Mouse (Mus musculus) heart, postnatal 4 days (tissue): ENCODE results near the gene Fam129c. TPM values are rescaled to one million over a fixed set of nuclear protein-coding genes. Genes with fewer than 3 reads are reported as not detected.

Source experiments
- DNase-seq: peaks from one replicate; pipeline ENCODE4 v3.0.0; 2021
- total RNA-seq, 2 experiments: library from RNA; stranded (reverse); gene quantifications; 2 replicates each; pipeline ENCODE4 v1.2.3; 2021

The Fam129c gene
- total RNA-seq = 1 to 10 TPM; 1.3 to 2.3 TPM

DNA sequence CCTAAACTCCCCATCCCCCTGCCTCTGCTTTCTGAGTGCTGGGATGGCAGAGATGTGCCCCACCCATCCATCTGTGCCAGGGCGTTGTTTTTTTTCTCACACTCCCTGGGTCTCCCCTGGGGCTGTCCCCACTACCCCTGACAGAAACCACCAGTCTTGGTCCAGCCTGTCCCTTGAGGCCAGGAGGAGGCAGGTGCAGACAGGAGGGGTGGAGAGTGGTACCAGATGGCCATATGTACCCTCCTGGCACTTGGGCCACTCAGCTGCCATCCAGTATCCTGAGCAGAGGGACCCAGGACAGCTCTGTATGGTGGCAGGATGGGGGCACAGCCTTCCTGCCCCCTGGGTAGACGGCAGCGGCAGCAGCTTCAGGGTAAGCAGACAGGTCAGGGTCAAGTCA lies at the start of gene Fam129c:
Fam129c (plus strand) TSS at position 198 of the 400 bp plus-strand sequence.
- no peak for DNase-seq

DNA sequence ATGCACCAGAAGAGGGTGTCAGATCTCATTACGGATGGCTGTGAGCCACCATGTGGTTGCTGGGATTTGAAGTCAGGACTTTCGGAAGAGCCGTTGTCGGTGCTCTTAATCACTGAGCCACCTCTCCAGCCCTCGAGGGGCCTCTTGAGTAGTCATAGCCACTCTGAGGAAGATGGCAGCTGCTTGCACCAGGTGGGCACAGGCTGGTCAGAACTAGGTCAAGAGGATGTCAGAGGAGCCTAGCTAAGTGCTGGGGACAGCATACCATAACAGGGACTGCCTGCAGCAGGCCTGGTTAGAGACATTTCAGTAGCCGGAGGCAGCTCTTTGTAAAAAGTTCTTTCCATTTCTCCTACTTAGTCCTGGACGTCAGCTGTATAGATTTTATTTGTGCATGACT lies 46.7 kb upstream of the Fam129c start:
- DNase-seq = no peak

DNA sequence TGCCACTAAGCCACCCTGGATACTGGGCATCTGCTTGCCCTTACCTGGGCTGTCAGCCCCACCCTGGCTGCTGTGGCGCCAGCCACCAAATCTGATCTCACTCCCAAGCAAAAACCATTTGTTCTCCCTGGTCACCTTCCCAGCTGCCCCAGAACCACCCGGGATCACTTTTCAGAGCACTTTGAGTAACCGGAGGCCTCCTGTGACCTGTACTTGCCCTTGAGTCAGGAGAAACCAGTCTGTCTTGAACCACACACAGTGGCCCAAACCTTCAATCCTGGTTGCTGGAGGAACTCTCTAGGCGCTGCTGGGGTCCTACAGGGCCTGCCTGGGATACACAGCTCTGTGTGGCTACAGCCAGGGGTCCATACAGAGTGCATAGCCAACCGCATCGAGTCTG lies 44.7 kb upstream of the Fam129c start:
- no peak for DNase-seq

DNA sequence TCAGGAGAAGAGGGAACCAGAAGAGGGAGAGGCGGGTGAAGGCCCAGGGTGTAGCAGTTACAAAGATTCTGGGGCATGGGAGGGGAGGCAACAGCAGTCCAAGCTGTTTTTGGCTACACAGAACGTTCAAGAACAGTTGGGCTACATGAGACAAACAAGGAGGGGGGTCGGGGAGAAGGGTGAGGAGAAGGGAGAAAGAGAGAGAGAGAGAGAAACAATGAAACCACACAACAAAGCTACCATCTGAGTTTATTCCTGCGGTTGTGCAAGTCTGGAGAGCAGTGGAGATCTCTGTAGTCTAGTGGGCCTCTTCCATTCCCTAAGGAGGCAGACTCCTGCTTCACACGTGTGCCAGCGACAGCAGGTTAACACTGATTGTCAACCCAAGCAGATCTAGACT lies 43.4 kb upstream of the Fam129c start:
- no peak for DNase-seq

DNA sequence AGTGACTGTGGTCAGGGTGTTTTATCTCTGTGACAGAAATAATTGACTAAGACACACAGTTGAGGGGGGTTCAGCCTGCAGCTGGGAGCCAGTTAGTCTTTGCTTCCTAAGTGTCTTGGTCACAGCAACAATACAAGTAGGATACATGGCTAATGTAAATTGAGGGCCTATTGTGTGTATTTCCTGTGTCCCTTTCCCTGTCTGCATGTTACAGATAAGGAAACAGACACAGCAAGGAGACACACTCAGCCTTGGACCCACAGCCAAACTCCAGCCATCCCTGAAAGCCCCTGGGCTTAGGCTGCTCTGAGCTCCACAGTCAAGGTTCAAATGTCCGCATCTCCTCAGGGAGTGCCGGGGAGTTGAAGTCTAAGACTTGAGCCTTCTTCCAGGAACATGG lies 42.8 kb upstream of the Fam129c start:
- DNase-seq = no peak

DNA sequence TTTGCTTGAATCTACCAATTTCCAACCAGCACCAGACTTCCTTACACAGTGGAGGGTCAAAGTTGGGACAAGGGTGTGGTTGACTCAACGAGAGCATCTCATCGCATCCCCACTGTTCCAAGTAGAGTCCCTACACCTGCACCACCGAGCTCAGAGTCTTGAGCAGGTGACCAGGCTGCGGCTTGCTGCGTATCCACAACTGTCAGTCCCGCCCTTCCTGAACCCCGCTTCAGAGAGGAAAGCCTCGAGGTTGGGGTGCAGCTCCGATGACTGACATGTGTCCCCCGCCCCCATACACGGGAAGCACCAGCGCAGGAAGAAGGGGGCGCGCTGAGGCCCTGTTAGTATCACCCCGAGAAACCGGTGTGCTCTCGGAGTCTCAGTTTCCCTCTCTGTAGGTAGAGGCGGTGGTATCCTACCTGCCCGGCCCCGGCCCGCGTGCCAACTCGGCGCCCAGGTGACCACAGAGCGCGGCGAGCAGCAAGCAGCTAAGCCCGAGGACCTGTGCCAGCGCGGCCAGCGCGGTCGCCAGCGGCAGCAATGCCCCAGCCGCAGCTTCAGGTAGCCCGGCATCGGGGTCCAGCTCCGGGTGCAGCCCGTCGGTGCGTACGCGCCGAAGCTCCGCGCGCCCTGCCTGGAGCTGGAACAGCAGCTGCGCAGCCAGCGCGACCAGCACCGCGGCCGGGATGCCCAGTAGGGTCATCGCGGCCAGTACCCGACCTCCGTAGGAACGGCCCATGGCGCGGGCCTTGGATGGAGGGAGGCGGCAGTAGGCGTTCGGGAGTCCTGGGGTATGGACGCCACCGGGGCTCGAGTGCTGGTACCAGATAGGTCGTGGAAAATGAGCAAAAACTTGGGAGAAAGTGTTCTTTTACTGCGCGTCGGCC lies 39.1 kb upstream of the Fam129c start, which contains the start of gene Tmem221:
Tmem221 (minus strand) TSS at position 801 of the 887 bp plus-strand sequence.
- no peak for DNase-seq

DNA sequence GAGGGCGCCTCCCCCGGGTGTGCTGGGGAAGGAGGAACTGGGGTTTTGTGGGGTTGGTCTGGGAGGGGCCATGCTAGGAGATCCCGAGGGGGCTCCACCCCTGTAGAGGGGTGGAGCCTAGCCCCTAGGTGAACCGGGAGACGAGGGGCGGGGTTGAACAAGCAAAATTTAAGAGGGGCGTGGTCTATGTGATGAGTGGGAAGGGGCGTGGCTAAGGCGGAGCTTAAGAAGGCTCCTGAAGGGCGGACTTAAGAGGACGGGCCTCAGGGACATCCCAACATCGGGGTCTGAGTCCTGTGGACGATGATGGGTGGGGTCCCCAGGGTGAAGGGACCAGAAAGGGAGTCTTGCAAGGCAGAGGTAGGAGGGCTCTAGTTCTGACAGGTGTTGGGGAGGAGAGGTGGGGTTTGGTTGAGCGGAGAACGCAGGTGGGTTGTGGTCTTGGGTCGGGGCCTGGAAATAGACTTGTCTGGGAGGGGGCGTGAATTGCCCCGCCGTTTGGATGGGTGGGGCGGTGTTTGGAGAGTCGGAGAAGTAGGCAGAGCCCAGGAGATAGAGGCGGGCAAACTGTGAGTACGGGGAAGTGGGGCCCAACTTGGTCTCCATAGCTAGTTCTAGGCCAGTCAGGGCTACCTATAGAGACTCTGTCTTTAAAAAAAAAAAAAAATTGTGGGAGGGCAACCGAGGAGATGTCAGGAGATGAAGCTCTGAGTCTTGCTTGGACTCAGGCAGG lies 38.3 kb upstream of the Fam129c start:
- peak; percentile 61 for DNase-seq

DNA sequence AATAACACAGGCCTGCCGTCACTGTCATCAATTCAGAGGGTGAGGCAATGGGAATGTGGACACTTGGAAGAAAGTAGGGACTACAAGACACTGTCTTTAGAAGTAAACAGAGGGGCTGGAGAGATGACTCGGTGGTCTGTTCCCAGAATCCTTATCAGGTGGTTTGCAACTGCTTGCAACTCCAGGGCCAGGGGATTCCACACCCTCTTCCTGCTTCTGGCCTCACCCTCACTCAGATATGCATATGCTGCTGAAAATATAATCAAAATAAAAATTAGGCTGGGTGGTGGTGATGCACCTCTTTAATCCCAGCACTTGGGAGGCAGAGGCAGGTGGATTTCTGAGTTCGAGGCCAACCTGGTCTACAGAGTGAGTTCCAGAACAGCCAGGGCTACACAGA lies 37.4 kb upstream of the Fam129c start:
- no peak for DNase-seq

DNA sequence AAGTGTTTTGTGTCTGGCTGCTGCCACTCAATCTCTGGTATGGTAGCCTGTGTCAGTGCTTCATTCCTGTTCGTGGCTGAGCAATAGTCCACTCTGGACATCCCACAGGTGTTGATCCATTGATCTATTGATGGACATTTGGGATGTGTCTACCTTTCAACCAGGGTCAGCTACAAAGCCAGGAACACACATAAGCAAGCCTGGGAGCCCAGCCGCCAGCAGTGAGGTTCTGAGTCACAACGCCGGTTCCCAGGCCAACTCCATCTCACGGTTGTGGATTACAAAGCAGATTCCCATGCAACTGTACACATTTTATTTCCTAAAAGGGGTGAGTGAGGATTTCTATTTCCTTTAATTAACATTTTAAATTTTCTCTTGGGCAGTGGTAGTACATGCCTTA lies 36.7 kb upstream of the Fam129c start:
- DNase-seq = no peak

DNA sequence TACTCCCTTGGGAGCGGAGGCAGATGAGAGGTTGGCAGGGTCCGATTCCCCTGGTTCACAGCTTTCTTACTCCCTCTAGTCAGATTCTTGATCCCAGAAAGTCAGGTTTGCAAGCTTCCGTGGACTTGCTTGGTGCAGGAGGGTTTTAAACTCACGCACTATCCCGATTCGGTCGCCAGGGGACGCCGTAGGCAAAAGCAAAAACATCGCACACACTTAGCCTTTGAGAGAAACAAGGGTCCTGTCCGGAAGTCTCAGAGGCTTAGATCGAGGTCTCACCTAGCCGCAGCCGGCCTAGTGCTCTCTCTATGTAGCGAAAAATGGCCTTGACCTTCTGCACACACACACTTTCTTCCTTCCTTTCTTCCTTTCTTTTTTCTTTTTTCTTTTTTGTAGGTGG lies 36.0 kb upstream of the Fam129c start:
- DNase-seq = peak; percentile 71

DNA sequence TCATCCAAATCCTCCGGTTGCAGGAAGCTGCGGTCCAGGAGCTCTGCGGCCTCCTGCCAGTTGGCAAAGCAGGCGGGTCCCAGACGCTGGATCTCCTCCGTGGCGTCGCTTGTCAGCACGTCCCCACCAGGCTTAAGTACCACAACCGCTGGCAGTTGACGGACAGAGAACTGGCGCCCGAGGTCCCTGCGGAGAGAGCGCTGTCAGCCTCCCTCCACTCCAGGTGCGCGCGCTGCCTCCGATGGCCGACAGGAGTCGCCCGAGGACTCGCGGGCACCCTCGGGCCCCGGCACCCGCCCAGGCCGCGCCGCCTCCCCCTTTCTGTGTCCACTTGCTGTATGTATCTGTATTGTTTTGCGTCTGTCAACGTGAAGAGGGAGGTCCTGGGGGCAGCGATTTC lies 34.7 kb upstream of the Fam129c start:
- DNase-seq = peak; percentile 93

DNA sequence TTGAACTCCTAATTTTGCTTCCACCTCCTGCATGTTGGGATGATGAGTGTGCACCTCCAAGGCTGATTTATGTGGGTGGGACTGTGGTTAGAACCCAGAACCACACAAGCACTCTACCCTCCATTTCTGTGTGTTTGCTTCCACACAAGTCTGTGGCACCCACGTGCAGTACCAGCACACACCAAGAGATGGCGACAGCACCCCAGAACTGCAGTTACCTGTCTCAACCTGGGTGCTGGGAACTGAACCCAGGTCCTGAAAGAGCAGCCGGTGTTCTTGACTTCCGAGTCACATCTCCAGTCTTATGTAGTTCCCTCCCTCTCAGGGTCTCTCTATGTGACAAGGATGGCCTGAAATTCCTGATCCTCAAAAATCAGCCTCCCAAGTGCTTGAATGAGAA lies 33.5 kb upstream of the Fam129c start:
- DNase-seq = no peak

DNA sequence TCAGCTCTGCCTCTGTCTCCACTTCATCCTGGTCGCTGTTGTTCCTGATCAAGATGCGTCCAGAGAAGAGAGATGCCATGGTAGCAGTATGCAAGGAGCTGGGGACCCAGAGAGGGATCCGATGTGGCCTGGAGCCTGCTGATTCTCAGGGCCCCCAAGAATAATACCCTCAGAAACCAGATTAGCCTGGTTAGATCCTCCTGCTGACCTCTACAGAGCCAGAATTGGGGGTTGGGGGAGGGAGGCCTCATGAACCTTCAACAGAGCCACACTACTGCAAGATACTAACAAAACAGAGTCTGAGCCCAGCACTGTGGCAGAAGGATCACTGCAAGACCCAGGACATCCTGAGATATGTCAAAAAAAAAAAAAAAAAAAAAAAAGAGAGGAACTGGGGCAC lies 30.9 kb upstream of the Fam129c start, which contains the start of gene Nxnl1:
Nxnl1 (minus strand) TSS at position 101 of the 400 bp plus-strand sequence.
- DNase-seq = no peak

DNA sequence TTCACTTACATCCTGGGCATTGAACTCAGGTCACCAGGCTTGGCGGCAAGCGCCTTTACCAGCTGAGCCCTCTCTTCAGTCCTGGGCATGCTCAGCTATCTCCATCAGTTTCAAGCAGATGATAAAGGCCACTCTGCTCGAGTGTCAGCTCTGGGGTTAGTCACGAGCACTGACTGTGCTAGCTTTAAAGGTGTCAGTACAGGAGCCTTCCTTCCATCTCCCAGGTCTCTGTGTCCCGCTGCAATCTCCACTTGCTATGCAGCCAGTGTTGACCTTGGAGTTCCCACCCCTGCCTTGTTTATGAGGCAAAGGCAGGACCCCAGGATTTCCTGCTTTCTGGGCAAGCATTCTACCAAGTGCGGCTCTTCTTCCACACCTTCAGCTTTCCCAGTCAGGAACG lies 29.9 kb upstream of the Fam129c start:
- DNase-seq = no peak

DNA sequence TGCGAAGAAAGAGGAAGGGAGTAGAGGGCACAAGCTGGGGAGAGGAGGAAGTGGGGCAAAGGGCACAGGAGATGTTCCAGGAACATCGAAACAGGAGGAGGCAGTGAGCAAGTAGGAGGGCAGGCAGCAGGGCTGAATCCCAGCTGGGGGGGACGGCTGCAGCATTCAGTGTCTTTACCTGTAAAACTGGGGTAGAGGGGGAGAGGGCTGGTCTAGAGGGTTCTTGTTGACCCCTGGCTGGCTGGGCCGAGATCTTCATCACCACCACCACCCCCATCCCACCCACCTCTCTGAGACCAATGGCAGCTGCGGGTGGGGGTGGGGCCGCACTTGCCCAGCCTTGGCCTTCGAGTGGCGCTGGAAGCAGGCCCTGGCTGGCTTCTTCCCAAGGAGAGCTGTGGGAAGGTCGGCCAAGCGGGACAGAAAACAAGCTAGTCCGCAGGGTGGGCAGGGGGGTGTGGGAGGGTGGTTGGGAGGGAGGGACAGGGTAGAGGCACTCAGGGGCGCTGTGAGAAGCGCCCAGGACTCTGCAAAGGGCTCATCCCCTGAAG lies 29.0 kb upstream of the Fam129c start, which contains the start of gene Slc27a1:
Slc27a1 (plus strand) TSS at position 496 of the 551 bp plus-strand sequence.
- DNase-seq = peak; percentile 91

DNA sequence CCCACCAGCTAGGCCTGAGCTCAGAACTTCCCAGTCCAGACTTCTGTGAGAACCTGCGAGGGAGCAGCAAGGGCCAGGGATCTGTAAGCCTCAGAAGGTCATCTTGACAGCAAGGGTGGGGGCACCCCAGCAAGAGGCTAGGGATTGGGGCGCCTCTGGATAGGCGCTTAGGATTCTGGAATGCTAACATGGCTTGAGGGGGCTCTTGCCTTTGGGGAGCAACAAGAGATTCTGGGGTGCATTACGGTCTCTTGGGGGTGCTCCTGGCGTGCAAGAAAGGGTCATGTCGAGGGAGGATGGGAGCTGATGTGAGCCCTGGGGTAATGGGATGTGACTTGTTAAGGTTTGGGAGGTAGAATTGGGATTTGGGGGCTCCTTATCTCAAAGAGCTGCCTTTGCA lies 28.5 kb upstream of the Fam129c start:
- peak; percentile 40 for DNase-seq

DNA sequence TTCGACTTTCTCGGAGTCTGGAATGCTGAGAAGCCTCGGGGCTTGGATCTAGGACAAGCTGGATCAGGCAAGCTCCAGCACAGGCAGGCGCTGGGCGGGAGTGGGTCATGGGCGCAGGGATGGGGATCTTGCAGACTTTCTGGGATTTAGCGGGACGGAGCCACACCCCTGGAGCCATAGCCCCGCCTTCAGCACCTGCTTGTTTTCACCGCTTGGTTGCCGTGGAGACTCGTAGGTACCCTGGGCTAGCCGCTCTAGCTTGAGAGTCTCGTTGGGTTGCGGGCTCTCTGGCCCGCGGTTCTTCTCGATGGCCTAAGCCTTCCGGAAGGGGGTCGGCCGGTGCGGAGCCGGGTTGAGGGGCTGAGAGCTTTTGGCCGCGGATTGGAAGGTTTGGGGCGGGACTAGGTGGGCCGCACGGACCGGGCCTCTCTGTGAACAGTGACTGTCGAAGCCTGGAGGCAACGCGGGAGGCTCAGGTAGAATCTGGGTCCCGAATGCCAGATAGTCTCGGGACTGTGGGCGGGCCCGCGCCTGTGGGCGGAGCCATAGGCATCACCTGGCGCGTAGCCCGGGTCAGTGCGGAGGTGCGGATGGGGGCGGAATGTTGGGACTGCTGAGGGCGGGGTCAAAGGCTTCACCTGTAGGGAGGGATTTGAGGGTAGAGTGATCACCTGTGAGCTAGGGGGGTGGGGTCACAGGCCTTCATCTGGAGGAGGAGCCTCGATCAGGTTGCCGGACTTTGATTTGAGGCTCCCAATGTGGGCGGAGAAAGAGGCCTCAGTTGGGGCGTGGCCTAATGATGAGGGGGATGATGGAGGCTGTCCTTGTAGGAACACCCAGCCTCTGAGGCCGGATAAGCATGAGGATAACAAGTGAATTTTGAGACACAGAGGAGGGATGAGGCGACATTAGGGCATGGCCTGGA lies 27.8 kb upstream of the Fam129c start:
- peak; percentile 80 for DNase-seq

DNA sequence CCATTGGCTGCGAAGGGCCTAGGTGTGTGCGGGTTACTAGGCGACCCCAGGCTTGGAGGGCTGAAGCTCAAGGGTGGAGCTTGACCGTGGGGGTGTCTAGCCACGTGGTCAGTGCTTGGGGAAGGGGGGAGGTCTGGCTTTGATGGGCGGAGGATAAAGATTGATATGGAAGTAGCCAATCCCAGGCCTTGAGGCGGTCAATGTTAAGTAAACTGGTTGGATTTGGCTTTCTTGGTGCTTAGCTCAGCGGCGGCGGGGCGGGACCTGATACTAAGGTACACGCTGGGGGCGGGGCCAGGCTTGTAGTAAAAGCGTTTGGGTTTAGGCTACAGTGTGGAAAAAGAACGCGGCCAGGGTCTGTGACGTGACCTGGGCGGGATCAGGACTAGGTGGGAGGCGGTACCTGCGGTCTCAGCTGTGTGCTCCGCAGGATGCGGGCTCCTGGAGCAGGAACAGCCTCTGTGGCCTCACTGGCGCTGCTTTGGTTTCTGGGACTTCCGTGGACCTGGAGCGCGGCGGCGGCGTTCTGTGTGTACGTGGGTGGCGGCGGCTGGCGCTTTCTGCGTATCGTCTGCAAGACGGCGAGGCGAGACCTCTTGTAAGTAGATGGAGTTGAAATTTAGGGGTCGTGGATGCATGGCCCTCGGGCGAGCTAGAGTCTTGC lies 27.0 kb upstream of the Fam129c start:
- DNase-seq = peak; percentile 83

DNA sequence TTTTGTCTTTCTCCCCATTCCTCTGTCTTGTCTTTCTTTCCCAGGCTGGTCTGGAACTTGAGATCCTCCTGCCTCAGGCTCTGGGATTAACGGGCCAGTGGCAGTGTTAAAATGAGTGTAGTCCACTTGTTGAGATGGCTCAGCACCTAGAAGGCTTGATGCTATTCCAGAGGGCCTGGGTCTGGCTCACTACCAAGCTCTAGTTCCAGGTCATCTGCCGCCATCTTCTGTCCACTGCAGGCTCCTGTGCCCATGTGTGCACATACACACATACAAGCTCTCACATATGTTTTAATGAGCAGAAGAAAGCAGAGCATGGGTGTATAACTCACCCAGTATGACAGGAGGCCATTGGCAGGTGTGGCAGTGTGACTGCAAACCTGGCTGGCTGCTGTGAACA lies 25.4 kb upstream of the Fam129c start:
- DNase-seq = peak; percentile 10

DNA sequence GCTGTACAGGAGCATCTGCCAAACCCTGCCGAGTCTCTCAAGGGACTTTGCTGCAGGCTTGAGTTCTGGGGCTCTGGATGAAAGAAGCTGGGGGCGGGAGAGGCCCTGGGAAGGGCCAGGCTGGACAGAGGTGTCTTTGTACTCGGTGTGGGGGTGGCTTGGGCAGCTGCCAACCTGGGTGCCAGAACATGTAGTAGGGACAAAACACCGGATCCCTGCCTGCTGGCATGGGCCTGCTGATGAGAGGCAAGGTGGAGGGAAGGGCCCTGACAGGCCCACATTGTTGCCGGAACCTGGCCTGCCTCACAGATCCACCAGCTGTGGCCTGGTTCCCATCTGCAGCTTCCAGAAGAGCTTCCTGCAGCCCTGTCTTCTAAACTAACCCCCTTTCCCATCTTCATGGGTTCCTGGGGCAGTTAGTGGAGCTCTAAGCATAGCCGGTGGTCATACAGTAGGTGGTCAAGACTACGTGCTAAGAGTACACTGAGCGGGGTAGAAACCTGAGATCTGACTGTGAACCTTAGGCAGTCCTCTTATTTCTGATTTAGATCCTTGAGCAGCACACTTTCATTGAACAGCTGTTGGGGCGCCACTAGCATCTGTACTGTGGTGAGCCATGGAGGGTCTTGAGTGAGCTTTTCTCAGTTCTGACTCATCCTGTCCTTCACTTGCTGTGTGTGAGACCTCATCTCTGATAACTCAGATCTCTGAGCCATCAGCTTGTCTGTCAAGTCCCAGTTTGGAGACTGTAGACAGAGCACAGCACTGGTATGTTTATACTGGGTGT lies 24.4 kb upstream of the Fam129c start:
- peak; percentile 80 for DNase-seq

DNA sequence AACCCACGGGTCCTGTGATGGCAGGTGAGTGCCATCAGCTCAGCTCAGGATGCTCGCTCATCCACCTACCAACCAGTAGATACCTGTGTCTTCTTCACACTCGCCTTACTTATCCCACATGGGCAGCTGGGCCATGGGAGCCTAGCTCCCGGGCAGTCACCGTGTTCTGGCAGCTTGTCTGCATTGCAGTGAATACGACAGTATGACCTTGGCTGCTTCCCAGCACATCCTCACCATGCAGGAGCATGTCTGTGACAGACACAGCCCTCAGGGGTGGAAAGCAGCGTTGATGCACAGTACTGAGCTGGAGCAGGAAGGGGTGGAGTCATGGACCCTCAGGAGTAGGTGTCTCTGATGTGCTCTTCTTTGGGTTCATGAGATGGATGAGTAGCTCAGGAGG lies 23.0 kb upstream of the Fam129c start:
- DNase-seq = peak; percentile 37
